ENCODE assay signal across 26 mouse cellular contexts in genomic region chr7:83748405-83748804, GRCm38 (mm10). TPM values are rescaled to one million over a fixed set of nuclear protein-coding genes. Genes with fewer than 3 reads are reported as not detected.
A peak's percentile ranks its signal among the peaks of the same experiment; 100 is the strongest.
DNase-seq lines count a peak whose midpoint lies in the region; ATAC-seq lines count a peak whose summit lies in the region.
"Had no signal": no experiment of that assay in that cellular context is flagged by ENCODE, and none has a peak within 500 bp of the region (broad histone marks: within the 10 kb centered on the region; RNA-seq: fewer than 3 reads in every experiment).

No protein-coding gene starts in this region.

- peaks cover 26% of the 10 kb centered on the region for H3K4me1 ChIP-seq in embryonic facial prominence, embryonic 10.5 days
- H3K4me1 ChIP-seq: forebrain, embryonic 13.5 days had no signal

- H3K36me3 ChIP-seq in embryonic facial prominence, embryonic 10.5 days (replicated peaks): no peaks in the 10 kb centered on the region
- H3K36me3 ChIP-seq: embryonic facial prominence, embryonic 13.5 days; embryonic facial prominence, embryonic 15.5 days; forebrain, embryonic 10.5 days; forebrain, embryonic 15.5 days; G1E had no signal

- peak; percentile 28 for ATAC-seq in activated CD4-positive, CD25-positive, alpha-beta regulatory T cell, adult 4 months
- ATAC-seq in granulocyte monocyte progenitor cell, adult 5-6 weeks (replicated peaks; ENCODE audit: poor library complexity, severe bottlenecking): peak; percentile 33; the same call in 1 of the 2 replicates
- ATAC-seq: CD4-positive, CD25-positive, alpha-beta regulatory T cell, adult 4 months; forebrain, embryonic 13.5 days; forebrain, embryonic 15.5 days; Patski had no signal

- peak; percentile 13 for DNase-seq in cerebellum, adult 9-11 months
- no peak for DNase-seq in cerebellum, adult 11 months
- DNase-seq in induced T-regulatory cell, adult 2 months (ENCODE audit: low read depth): peak; percentile 33
- DNase-seq in frontal cortex, postnatal 25 days (ENCODE audit: low spot score in 2 of 2): no peak
- DNase-seq in embryonic facial prominence, embryonic 10.5 days (ENCODE audit: low spot score): no peak
- no peak for DNase-seq in lung, adult 18-20 months
- DNase-seq: adrenal gland, adult 2 months; adrenal gland, postnatal 10 days; adrenal gland, postnatal 25 days; B cell, adult 2 months; cerebellum, adult 11-12 months; cerebellum, adult 2 months; cerebellum, postnatal 14 days; cerebellum, postnatal 36 days had no signal

- no peak overlapping the region for H3K4me3 ChIP-seq in embryonic facial prominence, embryonic 10.5 days
- H3K4me3 ChIP-seq: embryonic facial prominence, embryonic 13.5 days; embryonic facial prominence, embryonic 15.5 days; erythroblast, embryonic 14.5 days; forebrain, embryonic 10.5 days; forebrain, embryonic 13.5 days; forebrain, embryonic 15.5 days had no signal

- 78% methylated on average over 1 of the region's 1 CpGs for WGBS in embryonic facial prominence, embryonic 10.5 days

- H3K27ac ChIP-seq in embryonic facial prominence, embryonic 10.5 days (replicated peaks): no peak overlapping the region
- H3K27ac ChIP-seq: embryonic facial prominence, embryonic 13.5 days; embryonic facial prominence, embryonic 15.5 days; forebrain, embryonic 10.5 days; forebrain, embryonic 13.5 days; forebrain, embryonic 15.5 days had no signal

- H3K27me3 ChIP-seq in embryonic facial prominence, embryonic 10.5 days (replicated peaks; ENCODE audit: low read depth, poor library complexity, severe bottlenecking): 0 out of 2 replicates have a peak, but pooled peaks cover 4% of the 10 kb centered on the region
- H3K27me3 ChIP-seq: CH12.LX; embryonic facial prominence, embryonic 13.5 days; embryonic facial prominence, embryonic 15.5 days; forebrain, embryonic 13.5 days; forebrain, embryonic 15.5 days had no signal

- no peaks in the 10 kb centered on the region for H3K9me3 ChIP-seq in embryonic facial prominence, embryonic 10.5 days
- H3K9me3 ChIP-seq: embryonic facial prominence, embryonic 13.5 days; embryonic facial prominence, embryonic 15.5 days; forebrain, embryonic 10.5 days; forebrain, embryonic 13.5 days; forebrain, embryonic 15.5 days; G1E had no signal

RNA-seq across cellular contexts. Expression of gene Il16, which starts 2.9 kb away (rescaled TPM):
- 100 to 1,000 TPM; 257 to 297 TPM for polyA plus RNA-seq in activated CD4-positive, CD25-positive, alpha-beta regulatory T cell, adult 4 months (2017; shearing (Covaris generic))
- total RNA-seq in granulocyte monocyte progenitor cell, adult 5-6 weeks (2014; fragmentation: Nextera tagmentation): 43.0 and 52.2 TPM in 2 replicates
- 66.4 and 71.5 TPM in 2 replicates for total RNA-seq in granulocyte monocyte progenitor cell, adult 5-6 weeks (2017)
- 1.1 and 1.9 TPM in 2 replicates for polyA plus RNA-seq in embryonic facial prominence, embryonic 10.5 days (2016; fragmentation: Nextera tagmentation; extraction: Ambion mirVana)

RNA-seq across cellular contexts. Expression of gene Cfap161, which starts 46.3 kb away (rescaled TPM):
- polyA plus RNA-seq in activated CD4-positive, CD25-positive, alpha-beta regulatory T cell, adult 4 months (2017; shearing (Covaris generic)): not detected
- not detected in 2 replicates for total RNA-seq in granulocyte monocyte progenitor cell, adult 5-6 weeks (2014; fragmentation: Nextera tagmentation)
- not detected in 2 replicates for total RNA-seq in granulocyte monocyte progenitor cell, adult 5-6 weeks (2017)
- 0.15 TPM in 1 of 2 replicates, not detected in the other for polyA plus RNA-seq in embryonic facial prominence, embryonic 10.5 days (2016; fragmentation: Nextera tagmentation; extraction: Ambion mirVana)
- total RNA-seq: G1E had no signal
- polyA plus RNA-seq: adrenal gland, adult 2 months; CD4-positive, CD25-positive, alpha-beta regulatory T cell, adult 4 months; erythroblast, embryonic 14.5 days; forebrain, embryonic 10.5 days; G1E; Patski had no signal

Comparison
In these comparisons a context has a peak if more than half of its experiments do, and no peak if none do; other contexts are left out.
1. DNase-seq: peak in cerebellum, adult 9-11 months (single experiment) and induced T-regulatory cell, adult 2 months (single experiment); none in cerebellum, adult 11 months (single experiment), frontal cortex, postnatal 25 days (0 of 2), embryonic facial prominence, embryonic 10.5 days (single experiment) and lung, adult 18-20 months (0 of 2).
2. RNA of gene Il16, which starts 2.9 kb away (polyA plus RNA-seq): 257 to 297 TPM in activated CD4-positive, CD25-positive, alpha-beta regulatory T cell, adult 4 months; 1.1 to 1.9 TPM in embryonic facial prominence, embryonic 10.5 days; every median in the first group is over 10 times any median in the second.